Mouse (Mus musculus) gastrocnemius, adult 2 months (tissue): ENCODE measurements around the gene Zfp715. TPM values are rescaled to one million over a fixed set of nuclear protein-coding genes. Genes with fewer than 3 reads are reported as not detected.

Experiments used
- DNase-seq: peaks from one replicate; pipeline ENCODE4 v3.0.0; 2022
- H3K27ac ChIP-seq: fragments of 200-600 bp; 2 replicates; pipeline ENCODE4 v1.8.1; 2022; ENCODE audit warnings: mild to moderate bottlenecking
- H3K4me3 ChIP-seq: fragments of 200-600 bp; 2 replicates; pipeline ENCODE4 v1.8.1; 2022; ENCODE audit warnings: mild to moderate bottlenecking, moderate library complexity
- CTCF ChIP-seq: fragments of 200-600 bp; IDR thresholded peaks from 2 replicates; pipeline ENCODE4 v1.8.1; 2022; ENCODE audit warnings: antibody characterized with exemption, mild to moderate bottlenecking, moderate library complexity
- intact Hi-C: fragments of 180-260 bp; cut with DNase I; formaldehyde crosslinking; loops from one replicate; pipeline ENCODE4 v1.15.1; 2025
- total RNA-seq, 2 experiments: library from RNA; stranded (reverse); gene quantifications; 2 replicates each; pipeline ENCODE4 v1.2.3; 2021

Gene Zfp715
- total RNA-seq, 2 experiments from 2014 or later, result 6.6 to 8.3 TPM

DNA sequence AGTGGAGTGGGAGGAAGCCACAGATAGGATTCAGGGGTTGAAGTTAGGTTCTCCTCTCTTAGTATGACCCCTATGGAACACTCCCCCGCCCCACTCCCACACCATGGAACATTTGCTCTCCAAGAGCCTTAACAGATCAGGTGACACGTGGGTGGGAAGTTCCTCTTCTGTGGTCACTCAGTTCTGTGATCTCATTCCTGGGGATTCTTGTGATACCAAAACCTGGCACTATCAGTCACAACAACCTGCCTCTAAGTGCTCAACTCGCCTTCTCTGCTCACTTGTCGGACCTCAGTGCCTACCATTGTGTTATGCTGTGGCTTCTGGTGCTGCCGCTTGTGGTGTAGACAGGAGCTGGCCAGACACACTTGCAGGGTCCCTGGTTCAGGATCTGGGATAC lies 30.1 kb upstream of the Zfp715 start:
- H3K4me3 ChIP-seq, result no peak overlapping the region
- intact Hi-C loops, result no loop called here
- no peak for TF ChIP-seq CTCF
- DNase-seq, result no peak
- H3K27ac ChIP-seq, result no peak overlapping the region

DNA sequence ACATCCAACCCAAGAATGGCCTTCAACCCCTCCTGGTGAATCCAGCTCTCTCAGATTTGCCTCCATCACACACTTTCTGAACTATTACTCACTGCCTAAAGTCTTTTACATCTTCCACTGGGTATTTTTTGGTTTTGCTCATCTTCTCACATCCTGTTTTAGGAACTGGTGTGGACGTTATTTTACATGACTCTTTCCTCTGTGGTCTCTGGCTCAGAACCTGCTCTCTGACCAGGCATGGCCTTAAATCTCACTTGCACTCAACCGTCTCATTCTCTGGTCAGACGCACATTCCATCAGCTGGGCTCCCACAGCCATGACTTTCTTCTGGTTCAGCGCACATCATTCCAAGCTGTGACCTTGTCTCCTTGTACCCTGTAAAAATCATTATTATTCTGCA lies 27.7 kb upstream of the Zfp715 start:
- intact Hi-C loops, result no loop called here
- TF ChIP-seq CTCF, result no peak
- DNase-seq, result no peak
- no peak overlapping the region for H3K4me3 ChIP-seq
- no peak overlapping the region for H3K27ac ChIP-seq

DNA sequence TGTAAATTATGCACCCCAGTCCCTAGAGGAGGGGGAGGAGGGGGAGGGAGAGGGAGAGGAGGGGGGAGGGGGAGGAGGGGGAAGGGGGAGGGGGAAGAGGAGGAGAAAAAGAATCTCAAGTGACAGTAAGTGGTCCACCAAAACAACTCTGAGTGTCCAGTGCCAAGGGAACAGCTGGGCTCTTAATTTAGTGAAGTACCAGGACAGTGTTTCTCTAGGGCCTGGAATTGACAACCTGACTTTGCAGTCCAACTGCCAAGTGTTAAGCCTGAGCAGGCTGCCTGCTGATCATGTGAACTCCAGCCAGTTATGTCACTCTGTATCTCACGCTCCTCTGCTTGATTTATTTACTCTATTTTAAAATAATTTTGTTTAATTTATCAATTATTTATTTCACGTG lies 20.8 kb upstream of the Zfp715 start:
- H3K4me3 ChIP-seq, result no peak overlapping the region
- DNase-seq, result peak; percentile 63
- no peak for TF ChIP-seq CTCF
- peak overlapping the region; percentile 50 for H3K27ac ChIP-seq
- intact Hi-C loops, result loop anchor here (1.0 to 5.0 kb wide), 3 partner anchors 21 to 108 kb away; partner anchors contain the start of genes Cldnd2, Etfb, Gm45233 and Zfp715

DNA sequence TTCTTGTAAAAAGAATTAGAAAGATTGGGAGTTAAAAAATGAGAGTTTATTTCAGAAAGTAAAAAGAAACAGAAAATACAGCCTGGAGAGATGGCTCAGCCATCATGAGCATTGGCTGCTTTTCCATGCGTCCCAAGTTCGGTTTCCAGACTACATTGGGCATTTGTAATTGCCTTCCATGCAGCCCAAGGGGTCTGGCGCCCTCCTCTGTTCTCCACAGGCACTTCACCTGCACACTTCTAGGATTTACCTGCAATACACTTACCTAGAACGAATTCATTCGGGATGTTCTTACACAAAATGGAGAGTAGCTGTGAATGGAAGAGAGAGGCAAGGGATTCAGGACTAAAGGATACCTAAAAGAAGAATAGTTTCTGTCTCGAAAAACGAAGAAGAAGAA lies 20.1 kb upstream of the Zfp715 start:
- intact Hi-C loops, result loop anchor here (1.0 to 5.0 kb wide), 3 partner anchors 20 to 109 kb away; partner anchors contain the start of genes Cldnd2, Etfb, Gm45233 and Zfp715

DNA sequence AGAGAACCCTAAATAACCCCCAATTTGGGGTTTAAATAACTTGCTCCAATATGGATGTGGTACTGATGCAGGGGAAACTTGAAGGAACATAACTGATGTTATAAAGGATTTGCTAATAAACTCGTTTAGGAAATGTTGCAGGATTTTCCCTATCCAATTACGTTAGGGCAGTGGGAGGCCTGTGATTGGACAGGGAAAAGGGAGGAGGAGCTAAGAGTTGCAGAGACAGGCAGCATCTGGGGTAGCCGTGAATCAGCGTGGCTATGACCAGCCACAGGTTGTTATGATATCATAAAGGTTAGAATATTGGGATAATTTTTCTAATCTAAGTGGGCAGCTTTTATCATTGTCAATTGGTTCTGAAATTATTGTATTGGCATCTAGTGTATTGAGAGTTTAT lies 15.0 kb upstream of the Zfp715 start:
- intact Hi-C loops, result no loop called here
- no peak overlapping the region for H3K27ac ChIP-seq
- no peak for TF ChIP-seq CTCF
- no peak overlapping the region for H3K4me3 ChIP-seq
- no peak for DNase-seq

More for the DNA sequence above, 20.1 kb upstream of the Zfp715 start:
- H3K4me3 ChIP-seq, result no peak overlapping the region
- no peak overlapping the region for H3K27ac ChIP-seq
- DNase-seq, result peak; percentile 73
- TF ChIP-seq CTCF, result peak; percentile 96

DNA sequence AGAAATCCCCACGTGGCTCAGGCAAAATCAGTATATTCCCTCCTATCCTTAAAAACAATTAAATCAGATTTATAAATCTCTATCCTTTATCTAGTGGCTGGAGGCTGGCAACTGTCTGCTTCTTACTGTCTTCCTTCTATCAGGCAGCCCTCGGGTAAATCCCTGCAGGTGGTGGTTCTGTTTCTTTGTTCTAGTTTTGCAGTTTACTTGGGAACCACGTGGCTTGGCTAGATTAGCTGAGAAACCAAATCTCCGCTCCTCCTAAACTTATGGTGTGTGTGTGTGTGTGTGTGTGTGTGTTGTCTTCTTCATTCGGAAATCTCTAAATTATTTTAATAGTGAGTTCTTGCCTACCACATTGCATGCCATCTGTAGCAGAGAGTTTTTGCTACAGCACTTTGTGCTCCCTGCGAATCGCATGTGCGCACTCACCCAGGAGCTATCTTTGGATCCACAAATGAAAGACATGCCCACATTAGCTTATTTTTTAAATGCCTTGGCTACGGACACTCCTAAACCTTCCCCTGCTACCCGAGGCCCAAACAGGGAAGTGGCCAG lies 13.2 kb upstream of the Zfp715 start:
- H3K4me3 ChIP-seq, result no peak overlapping the region
- intact Hi-C loops, result no loop called here
- no peak for TF ChIP-seq CTCF
- H3K27ac ChIP-seq, result no peak overlapping the region
- no peak for DNase-seq

DNA sequence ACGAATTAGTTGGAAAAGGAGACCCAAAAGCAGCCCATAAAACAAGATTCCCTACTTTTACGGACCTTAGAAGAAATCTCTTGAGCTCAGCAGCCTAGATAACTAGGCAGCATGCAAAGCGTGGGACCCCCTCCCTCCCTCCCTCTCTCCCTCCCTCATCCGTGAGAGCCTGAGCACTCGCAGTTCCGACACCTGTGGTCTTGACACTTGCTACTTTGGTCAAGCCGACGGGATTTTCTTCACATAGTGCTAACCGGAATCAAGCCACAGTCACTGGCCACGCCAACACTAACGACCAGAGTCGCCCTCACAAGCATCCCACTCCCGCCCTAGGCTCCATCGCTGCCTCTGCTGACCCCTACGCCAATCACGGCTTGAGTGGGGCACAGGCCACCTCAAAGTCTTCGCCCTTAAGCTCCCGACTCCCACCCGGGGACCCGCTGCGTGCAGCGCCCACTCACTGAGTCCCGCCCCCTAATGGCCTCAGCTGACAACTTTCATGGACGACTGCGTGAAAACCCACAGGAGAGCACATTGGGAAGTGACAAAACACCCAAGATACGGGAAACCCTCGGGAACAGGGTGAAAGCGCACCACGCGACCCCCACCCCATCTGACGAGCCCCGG lies 595 bp downstream of the Zfp715 start:
- peak overlapping the region; percentile 93 for H3K27ac ChIP-seq
- peak overlapping the region; percentile 82 for H3K4me3 ChIP-seq
- intact Hi-C loops, result loop anchor here (2.0 to 5.0 kb wide), 3 partner anchors 20 to 130 kb away; partner anchors contain the start of genes Cldnd2, Etfb and Gm45233
- TF ChIP-seq CTCF, result peak; percentile 31; the same call in 1 of the 2 replicates
- DNase-seq, result no peak

DNA sequence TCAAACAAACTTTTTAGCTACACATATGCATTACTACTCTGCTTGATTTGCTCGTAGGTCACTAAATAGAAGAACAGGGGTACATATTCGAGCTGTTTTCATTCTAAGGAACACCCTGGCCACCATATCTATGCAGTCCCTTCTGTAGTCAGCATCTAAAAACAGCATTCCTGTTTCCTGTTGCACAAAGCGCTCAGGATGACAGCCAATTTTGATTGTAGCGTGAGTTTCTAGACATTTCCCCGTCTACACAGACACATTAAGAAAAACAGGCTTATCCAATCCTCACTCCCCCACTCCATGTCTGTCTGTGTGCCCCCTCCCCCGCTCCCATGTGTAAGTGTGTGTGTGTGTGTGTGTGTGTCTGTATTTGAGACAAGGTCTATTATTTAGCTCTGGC lies 1.5 kb downstream of the Zfp715 start:
- DNase-seq, result no peak
- TF ChIP-seq CTCF, result no peak
- peak overlapping the region; percentile 82 for H3K4me3 ChIP-seq
- peak overlapping the region; percentile 93 for H3K27ac ChIP-seq
- intact Hi-C loops, result loop anchor here (2.0 to 5.0 kb wide), 3 partner anchors 21 to 131 kb away; partner anchors contain the start of genes Cldnd2, Etfb and Gm45233

DNA sequence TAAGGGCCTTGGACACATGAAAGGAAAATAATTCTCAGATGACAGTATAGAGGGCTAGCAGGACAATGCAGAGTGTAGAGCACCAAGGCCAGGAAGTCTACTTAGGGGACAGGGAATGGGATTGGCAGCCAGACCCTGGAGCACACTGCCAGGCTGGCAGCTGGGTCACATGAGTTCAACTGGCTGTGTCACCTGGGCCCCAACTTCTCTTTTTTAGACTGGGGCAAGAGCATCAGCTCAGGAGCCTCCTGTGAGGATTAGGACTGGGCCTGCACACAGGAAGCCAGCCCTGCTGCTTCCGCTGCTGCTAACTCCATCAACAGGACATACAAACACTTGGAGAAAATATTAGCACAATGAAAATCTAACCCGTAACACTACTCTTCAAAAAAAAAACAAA lies 4.0 kb downstream of the Zfp715 start:
- peak; percentile 40 for DNase-seq
- intact Hi-C loops, result no loop called here
- TF ChIP-seq CTCF, result no peak
- H3K4me3 ChIP-seq, result peak overlapping the region; percentile 34
- peak overlapping the region; percentile 92 for H3K27ac ChIP-seq

DNA sequence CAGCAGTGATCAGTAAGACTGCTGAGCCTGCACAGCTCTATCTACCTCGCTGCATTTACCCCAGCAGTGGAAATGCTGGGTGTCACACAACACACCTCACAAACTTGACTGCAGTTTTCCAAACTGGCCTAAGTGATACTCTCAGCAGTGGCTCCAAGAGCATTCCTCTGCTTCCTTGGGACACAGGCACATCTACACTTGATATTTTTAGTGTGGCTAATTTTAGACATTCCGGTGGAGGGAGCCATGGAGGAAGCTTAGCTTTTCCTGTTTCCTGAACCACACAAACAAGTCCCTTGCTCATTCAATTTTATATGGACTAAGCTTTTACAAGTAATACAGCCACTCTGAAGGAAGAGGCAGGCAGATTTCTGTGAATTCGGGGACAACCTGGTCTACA lies 7.9 kb downstream of the Zfp715 start:
- Histone ChIP-seq H3K27ac (peak overlapping the region; percentile 92), H3K4me3 (peak overlapping the region; percentile 51)
- intact Hi-C loops, result no loop called here
- peak; percentile 19; the same call in 1 of the 2 replicates for TF ChIP-seq CTCF
- DNase-seq, result peak; percentile 40

DNA sequence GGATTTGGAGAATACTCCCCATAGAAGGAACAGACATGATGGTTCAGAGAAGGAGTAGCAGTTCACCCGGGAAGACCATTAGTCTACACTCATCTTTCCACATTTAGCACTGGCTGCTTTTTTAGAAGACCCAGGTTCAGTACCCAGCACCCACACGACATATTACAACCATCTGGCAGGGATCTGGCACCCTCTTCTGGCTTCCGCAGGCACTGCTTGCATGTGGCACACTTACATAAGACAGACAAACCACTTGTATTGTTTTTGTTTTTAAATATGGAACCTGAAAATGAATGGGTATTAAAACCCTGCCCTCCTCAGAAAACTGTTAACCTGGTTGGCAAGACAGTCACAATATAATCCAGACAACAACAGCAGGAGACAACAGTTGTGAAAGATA lies 21.6 kb downstream of the Zfp715 start:
- no peak for DNase-seq
- no peak overlapping the region for H3K4me3 ChIP-seq
- H3K27ac ChIP-seq, result no peak overlapping the region
- intact Hi-C loops, result no loop called here
- no peak for TF ChIP-seq CTCF

DNA sequence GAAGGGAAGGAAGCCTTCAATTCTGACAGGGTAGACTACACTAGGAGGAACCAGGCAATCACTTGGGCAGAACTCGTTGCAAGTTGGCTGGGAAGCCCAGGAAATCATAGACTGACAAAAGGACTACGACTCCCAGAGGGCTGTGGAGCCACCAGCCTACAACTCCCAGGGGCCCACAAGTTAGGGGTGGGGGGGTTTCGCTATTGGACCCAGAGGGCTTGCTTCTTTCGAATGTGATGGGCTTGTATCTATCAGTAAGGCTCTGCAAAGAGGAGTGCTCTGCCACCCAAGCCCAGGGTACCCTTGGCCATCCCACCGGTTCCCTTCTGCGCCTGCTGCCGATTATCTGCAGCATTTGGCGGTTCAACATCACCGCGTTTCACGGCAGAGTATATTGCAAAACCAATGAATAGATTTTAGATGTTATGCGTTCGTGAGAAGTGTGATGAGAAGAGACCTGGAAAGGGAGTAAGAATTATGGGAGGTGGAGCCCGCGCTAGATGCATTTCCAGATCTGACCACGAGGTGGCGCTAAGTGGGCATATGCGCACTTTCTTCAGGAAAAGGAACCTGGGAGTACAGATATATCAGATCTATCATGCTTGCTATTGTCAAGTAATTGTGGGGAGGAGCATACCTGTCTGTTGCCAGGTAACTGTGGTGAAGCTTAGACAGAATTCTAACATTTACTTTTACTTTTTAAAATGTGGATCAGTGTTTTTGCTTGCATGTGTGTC lies 30.1 kb downstream of the Zfp715 start:
- TF ChIP-seq CTCF, result no peak; the same call in 1 of the 2 replicates
- Histone ChIP-seq H3K27ac (peak overlapping the region; percentile 86), H3K4me3 (peak overlapping the region; percentile 72)
- peak; percentile 82 for DNase-seq
- intact Hi-C loops, result loop anchor here (1.0 to 10.0 kb wide), 4 partner anchors 30 to 392 kb away; partner anchors contain the start of genes Ctu1 and Zfp715

DNA sequence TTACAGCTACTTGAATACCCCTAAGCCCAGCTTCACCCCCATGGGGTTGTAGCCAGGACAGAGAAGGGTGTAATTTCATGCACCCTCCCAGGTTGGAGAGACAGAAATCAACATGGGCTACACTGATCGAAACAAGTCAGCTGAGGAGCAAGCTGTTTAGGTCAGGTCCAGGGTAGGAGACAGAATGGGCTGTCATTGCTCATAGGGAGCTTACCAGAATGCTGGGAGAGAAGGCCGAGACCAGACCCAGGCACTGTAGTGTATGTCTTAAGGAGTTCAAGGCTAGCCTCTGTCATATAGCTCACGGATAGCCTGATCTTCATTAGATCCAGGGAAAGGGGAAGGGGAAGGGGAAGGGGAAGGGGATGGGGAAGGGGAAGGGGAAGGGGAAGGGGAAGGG lies 30.6 kb downstream of the Zfp715 start:
- TF ChIP-seq CTCF, result no peak
- Histone ChIP-seq H3K4me3 (no peak overlapping the region), H3K27ac (no peak overlapping the region; the same call in 1 of the 2 replicates)
- DNase-seq, result no peak
- intact Hi-C loops, result loop anchor here (2.0 to 10.0 kb wide), 3 partner anchors 30 to 392 kb away; partner anchors contain the start of genes Ctu1 and Zfp715
